Mouse (Mus musculus) spleen, adult 2 months (tissue): ENCODE results near the gene Ccl2.

Experiments used
- CTCF ChIP-seq: fragments of 200-500 bp; IDR thresholded peaks from 2 replicates; pipeline ENCODE4 v1.5.1; 2011; ENCODE audit warnings: mild to moderate bottlenecking, inconsistent platforms; ENCODE audit not compliant: insufficient read depth, insufficient read length, insufficient replicate concordance; ENCODE audit errors: extremely low read depth
- POLR2A ChIP-seq: fragments of 200-500 bp; IDR thresholded peaks from 2 replicates; pipeline ENCODE4 v1.6.1; 2011; ENCODE audit warnings: low read depth, low read length, inconsistent platforms

GRCm38 (mm10) chr11:82004810-82005209, 30.6 kb upstream of the Ccl2 start:
- no peak for TF ChIP-seq CTCF
- no peak for TF ChIP-seq POLR2A
